Mouse (Mus musculus) ES-Bruce4 (cell line): ENCODE data around the gene Tmem150b.

Experiments
- CTCF ChIP-seq: IDR thresholded peaks from one replicate; pipeline ENCODE4 v1.8.1; 2011; ENCODE audit warnings: low read depth, low read length
- POLR2A ChIP-seq: IDR thresholded peaks from one replicate; pipeline ENCODE4 v1.8.1; 2011; ENCODE audit warnings: low read length; ENCODE audit not compliant: insufficient read depth

DNA sequence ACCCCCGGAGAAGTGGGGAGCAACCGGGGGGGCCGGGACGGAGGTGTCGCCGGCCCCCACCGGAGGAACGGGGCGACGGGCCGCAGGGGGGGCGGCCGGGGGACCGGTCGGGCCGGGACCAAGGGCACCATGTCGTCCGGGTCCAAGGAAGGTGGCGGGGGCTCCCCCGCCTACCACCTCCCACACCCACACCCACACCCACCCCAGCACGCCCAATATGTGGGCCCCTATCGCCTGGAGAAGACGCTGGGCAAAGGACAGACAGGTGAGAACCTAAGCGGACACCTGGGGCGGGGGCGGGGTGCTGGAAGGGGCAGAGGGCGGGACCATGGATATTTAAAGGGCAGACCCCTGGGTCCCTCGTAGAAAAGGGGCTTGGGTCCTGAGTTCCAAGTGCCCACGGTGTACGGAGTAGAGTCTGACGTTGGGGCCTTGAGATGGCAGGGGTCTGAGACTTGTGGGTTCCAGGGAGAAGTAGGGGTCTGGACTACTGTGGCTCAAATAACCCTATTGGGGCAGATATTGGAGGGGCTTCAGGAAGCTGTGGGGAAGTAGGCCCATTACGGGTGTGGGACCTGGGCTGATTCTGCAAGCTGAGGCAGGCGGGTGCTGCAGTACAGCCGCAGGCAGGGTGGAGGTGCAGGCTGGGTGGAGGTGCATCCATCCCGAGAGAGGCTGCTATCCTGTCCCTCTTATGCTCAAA is 33.9 kb downstream of the Tmem150b start:
- no peak for TF ChIP-seq CTCF
- TF ChIP-seq POLR2A: no peak
